Mouse (Mus musculus) right cerebral cortex, postnatal 14 days (tissue): ENCODE results near the gene Cd5.

Source experiments
- DNase-seq: peaks from one replicate; pipeline ENCODE4 v3.0.0; 2022

Gene Cd5

GRCm38 (mm10) chr19:10757526-10757925, 18.7 kb upstream of the Cd5 start:
- DNase-seq = no peak

DNA sequence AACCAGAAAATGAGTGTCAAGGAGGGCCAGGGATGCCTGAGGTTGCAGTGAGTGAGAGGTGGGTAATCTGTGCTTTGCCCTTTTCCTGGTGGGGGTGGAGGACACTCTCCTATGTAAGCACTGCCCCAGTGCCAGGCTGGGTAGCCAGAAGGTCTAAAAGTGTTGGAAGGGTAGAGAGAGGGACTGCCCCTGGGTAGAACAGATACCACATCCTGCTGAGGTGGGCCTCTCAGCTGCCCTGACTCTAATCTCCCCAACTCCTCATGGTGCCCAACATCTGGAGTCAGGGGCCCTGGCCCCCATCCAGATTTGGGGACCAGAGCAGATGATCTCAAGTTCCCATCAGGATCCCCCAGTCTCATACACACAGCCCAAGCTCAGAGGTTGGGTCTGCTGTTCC, 18.3 kb upstream of the Cd5 start:
- DNase-seq = no peak

GRCm38 (mm10) chr19:10752646-10753045, 13.8 kb upstream of the Cd5 start:
- no peak for DNase-seq

DNA sequence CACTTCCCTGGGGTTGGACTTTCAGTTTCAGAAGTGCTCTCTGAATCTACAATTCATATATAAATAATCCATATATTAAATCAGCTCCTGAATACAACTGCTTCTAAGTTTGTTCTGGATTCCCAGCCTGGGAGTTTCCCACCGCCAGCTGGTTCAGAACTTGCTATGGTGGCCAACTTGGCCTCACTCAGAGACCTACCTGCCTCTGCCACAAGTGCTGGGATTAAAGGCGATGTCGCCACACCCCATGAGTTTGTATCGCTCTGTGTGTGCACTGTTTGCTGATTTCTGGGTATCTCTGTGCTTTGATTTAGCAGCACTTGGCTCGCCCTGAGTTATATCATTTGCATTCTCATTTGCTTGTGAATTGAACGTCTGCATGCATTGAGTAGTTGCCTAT, 13.3 kb upstream of the Cd5 start:
- no peak for DNase-seq

DNA sequence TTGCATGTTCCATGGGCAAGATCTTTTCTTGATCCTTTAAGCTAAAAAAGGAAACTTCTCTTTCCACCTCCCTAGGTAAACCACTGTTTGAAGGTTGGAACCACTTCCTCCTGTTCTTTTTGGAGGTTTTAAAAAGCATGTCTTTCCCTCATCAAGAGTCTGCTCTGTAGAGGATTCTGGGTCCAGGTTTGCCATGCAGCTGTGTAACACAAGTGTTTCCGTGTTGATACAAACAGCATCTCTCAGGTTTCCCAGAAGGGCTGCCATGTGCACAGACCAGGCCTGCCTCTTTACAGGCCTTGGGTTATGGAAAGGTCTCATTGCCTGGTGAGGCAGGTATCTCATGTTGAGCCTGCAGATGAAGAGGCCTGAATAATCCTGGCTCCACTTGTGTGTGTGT, 12.8 kb upstream of the Cd5 start:
- no peak for DNase-seq

GRCm38 (mm10) chr19:10750161-10750560, 11.4 kb upstream of the Cd5 start:
- no peak for DNase-seq

GRCm38 (mm10) chr19:10749295-10749694, 10.5 kb upstream of the Cd5 start:
- no peak for DNase-seq

DNA sequence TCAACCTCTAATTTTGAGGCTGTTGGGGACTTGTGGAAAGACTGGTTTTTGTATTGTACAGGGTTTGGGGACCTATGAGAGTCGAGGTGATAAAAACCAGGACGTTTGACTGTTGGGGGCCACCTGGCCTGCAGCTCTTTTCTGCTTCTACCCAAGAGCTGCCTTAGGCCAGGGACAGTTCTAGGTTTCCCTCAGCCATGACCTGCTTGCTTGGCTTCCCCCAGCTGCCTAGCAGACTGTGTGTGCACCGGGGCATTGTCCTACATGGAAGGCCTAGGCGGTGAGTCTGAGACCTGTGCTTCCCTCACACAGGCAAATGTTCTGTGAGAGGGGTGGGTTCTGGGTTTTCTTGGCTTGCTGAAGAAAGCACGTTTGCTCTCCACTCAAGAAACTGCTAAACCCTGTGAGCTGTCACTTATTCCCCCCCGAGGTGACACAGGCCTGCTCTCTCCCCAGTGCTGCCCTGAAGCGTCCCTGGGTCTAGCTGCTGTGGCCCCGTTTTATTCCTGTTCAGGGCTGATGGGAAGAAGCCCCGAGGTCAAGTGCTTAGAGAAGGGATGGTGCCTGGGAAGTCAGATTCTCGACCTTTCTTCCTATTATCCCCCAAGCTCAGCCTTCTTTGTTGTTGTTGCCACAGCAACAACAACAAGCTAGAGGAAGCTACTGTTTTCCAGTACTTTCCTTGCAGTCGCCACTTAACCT, 9.8 kb upstream of the Cd5 start:
- DNase-seq = no peak

DNA sequence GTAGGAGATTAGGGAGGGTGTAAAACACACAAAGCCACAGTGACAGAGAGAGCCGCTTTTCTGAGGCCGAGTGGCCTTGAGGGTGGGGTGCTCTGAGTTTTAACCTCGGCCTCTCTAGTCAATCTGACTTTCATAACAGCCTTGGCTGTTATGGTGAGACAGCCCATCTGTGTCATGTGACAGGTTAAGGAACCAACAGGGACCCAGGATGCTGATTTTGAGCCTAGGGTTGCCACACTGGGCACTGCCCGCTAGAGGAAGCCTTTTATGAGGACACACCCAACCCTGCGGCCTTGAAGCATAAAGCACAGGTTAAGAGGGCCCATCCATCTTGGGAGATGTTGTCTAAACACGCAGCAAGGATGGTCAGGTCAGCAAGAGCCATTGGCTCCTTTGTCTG, 8.9 kb upstream of the Cd5 start:
- no peak for DNase-seq

- no peak for DNase-seq
These were observed 8.4 kb upstream of the Cd5 start for GRCm38 (mm10) chr19:10747182-10747581.

- no peak for DNase-seq
These were observed 3.8 kb upstream of the Cd5 start for GRCm38 (mm10) chr19:10742565-10742964.

DNA sequence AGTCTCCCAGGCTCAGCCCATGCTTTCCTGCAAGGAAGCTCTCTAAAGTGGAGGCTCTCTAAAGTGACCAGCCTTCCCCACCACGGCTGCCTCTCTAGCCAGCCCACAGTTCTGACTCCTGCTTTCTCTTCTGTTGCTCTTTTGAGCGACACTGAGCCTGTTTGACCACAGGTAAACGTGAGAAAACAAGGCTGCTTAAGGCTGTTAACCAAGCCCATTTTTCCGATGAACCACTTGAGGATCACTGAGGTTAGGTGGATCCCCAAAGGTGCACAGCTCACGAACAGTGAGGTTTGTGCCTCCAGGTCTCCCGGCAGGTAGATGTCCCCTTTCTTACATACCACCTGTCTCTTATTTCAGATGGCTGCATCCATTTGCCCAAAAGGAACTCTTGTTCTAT, 3.3 kb upstream of the Cd5 start:
- DNase-seq = no peak

DNA sequence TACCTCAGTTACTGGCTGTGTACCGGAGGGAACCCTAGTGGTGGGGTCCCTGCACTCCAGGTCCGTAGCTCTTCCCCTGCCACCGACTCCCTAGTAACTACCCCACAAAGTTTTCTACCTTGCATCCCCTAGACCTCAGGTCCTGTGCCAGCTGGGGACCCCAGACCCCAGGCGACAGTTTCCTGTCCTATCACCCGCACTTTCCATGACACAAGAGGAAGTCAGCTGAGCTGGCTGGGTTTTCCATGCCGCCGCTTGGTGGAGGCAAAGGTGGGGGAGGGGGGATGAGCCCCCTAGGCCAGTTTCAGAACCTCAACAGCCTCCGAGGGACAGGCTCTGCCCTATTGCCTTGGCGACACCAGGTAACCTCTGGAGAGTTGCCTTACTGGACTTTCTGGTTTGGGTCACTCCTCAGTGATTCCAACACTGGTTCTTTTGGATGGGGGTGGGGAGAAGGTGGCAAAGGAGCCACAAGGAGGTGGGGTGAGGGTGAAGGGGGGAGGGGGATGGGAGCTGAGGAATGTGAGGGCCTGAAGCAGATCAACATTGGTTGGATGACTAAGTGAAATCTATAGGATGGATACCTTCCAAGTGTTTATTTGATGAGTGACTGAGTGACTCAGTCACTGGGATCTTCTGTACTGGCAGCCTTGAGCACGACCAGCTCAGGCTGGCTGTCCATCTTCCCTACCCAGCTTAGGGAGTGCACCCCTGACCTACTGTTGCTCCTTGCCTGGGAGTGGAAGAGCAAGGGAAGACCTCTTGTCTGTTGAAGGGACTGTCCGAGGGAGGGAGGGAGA, 2.0 kb upstream of the Cd5 start:
- DNase-seq = no peak

DNA sequence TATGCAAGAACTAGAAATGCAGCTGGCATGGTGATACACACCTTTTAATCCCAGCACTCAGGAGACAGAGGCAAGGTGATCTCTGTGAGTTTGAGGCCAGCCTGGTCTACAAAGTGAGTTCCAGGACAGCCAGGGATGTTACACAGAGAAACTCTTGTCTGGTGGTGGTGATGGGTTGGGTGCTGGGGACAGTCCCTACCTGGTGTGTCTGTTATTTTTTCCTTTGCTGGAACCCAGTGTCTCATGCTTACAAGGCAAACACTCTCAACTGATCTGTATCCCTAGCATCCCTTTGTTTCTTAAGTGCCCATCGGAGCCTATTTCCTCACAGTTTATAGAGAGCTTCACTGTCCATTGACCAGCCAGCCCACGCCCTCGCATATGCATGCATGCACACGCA, 1.1 kb upstream of the Cd5 start:
- DNase-seq = no peak

DNA sequence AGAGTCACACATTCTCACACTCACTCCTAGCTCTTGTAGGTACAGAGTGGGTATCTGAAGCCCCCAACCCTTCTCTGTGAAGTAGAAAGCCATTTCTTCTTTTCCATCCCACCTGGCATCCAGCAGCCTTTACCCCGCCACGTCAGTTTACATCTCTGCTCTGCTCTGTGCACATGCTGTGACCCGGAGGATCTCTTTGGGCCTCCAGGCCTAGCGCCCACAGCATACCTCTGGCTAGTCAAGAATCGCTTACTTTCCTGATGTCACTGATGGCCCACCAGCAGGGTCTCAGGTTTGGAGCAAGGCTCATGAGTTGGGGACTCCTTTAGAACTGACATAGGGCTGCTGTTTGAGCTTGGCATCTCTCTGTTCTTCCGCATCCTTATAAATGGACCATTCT, 764 bp downstream of the Cd5 start:
- no peak for DNase-seq

GRCm38 (mm10) chr19:10735861-10736260, 2.9 kb downstream of the Cd5 start:
- no peak for DNase-seq

DNA sequence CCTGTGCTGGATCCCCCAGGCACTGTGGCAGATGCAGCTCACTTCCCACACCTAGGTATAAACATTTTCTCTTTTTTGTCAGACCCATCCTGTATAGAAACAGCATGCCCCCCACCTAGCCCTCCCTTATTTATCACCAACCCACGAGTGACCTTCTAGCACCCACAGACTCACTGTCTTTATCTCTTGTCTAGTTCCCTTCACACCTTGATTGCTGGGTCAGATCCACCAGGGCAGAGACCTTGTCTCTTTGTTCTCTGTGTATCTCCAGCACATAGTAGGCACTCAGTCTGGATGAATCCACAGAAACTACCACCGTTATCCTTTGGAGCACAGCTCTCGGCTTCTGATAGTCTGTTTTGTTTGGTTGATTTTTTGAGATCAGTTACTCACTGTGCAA, 3.7 kb downstream of the Cd5 start:
- DNase-seq = no peak

- DNase-seq = no peak
These were observed 4.2 kb downstream of the Cd5 start for GRCm38 (mm10) chr19:10734554-10734953.

DNA sequence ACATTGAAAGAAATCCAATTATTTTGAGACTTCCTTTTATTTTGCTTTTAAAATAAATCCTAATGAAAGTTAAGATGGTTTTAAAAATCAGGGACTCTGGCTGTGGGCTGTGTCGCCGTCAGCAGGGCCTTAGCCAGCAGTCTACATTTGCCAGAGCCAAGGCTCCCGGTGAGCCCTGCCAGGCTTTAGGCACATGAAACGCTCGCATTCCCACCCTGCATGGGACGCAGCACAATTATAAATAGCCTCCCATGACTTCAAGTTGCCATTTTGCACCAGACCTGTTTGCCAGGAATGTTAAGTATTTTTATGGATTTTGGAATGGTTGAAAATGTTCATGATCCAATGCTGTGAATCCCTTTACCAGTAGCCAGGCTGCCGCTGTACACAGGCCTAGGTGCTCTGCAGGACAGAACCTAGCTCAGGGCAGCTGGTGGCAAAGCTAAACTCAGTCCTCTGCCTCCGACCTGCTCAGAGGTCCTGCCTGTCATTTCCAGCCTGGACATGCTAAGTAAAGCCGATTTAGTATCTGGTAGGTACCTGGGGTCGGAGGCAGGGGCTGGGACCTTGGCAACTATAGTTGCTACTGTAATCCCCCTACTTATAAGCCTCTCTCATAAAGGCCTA, 5.2 kb downstream of the Cd5 start:
- DNase-seq = no peak

GRCm38 (mm10) chr19:10732741-10733140, 6.1 kb downstream of the Cd5 start:
- DNase-seq = no peak

DNA sequence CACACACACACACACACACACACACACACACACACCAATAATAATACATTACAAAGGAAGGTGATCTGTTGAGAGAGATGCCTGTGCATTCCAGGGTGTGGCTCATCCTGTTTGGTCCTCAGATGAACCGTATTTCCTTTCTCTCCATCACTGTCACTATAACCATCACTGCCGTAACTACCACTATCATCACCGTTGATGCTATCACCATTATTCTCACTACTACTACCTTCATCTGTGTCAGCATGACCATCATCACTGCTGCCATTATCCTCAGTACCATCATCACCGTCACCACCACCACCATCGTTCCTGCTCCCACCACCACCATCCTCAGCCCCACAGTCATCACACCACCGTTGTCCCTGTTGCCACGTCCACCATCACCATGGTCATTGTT, 6.8 kb downstream of the Cd5 start:
- DNase-seq = no peak

DNA sequence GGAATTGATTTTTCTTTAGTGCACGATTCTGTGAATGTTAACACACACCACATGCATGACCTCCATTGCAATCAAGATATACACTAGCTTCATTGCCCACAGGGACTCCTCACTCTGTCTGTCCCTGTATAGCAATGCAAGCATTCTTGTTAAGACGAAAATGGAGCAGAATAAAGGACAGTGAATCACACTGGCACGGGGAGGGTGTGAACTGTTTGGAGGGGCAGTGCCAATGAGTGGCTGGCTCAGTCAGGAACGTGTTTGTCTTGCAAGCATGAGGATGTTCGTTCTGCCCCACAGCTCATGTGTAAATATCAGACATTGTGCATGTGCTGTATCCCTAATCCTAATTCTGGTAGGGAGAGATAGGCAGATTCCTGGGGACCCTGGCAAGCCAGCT, 8.3 kb downstream of the Cd5 start:
- no peak for DNase-seq

- DNase-seq = no peak
These were observed 8.9 kb downstream of the Cd5 start for GRCm38 (mm10) chr19:10729889-10730288.

GRCm38 (mm10) chr19:10724629-10725363, 14.0 kb downstream of the Cd5 start:
- no peak for DNase-seq
